Mouse (Mus musculus) monocyte, adult 2 months (primary cell): ENCODE data around the gene Lyrm1.

Experiments
- DNase-seq, 2 experiments: peaks; one replicate each; pipeline ENCODE4 v3.0.0; 2022; ENCODE audit warnings: low spot score in 2 of 2, low read depth in 1 of 2

Gene Lyrm1

DNA sequence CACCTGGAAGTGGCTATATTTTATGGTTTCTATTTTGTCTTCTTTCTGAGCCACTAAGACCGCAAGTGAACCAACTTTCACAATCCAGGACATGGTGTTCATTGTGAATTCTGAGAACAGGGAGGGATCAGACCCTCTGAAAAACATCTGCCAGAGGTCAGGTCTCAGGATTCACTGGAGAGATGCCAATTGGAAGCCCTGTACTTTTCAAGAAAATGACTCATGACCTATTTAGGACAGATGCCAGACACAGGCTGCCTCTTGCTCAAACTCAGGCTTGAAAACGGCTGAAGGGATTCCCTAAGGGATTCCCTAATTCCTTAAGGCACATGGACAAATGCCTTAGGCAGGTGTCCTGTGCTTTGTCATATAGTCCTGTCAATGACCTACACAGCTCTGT lies 65.4 kb downstream of the Lyrm1 start:
- no peak for DNase-seq

DNA sequence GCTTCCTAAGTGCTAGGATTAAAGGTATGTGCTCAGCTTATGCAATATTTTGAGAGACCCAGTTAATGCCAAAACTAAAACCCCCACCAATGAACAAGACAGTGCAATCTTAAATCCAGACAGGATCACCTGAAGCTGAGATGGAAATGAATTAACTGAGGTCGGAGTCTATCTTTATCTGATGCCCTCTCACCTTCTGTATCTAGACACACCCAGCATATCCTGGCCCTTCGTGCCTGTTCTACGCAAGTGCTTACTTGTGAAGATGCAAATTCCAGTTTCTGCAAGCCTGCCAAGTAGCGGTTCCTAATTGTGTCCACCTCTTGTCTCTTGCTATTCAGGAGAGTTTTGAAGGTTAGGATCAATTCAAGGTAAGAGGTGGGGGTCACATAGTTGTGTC lies 69.5 kb downstream of the Lyrm1 start:
- DNase-seq: no peak

DNA sequence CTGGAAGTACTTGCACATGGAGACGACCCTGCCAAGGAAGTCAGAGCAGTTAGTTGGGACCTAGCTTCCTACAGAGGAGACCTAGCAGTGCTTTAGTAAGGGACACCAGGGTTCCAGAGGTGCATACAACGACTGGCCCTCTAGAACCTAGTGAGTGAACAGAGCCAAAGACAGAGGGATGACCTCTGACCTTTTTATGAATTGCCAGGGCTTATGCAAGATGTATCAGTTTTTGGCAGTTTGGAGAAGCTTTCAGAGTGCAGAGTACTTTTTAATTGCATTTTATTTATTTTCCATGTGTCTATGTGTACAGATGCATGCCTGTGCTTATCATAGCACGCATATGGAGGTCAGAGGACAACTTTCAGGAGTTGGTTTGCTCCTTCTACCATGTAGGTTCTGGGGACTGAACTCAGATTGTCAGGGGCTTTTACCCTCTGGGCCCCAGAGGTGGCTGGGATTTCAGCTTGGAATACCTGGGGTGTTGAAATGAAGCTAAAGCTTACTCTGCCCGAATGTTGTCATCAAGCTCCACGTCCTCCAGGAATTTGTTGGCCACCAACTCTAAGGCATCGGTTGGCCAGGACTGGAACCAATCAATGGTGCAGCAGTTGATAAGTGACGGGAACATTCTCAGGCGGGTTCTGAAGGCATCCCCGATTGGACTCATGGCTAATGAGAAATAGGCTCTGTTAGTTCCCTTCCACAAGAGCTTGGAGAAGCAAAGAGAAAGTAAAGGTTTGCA lies 70.2 kb downstream of the Lyrm1 start:
- no peak for DNase-seq

DNA sequence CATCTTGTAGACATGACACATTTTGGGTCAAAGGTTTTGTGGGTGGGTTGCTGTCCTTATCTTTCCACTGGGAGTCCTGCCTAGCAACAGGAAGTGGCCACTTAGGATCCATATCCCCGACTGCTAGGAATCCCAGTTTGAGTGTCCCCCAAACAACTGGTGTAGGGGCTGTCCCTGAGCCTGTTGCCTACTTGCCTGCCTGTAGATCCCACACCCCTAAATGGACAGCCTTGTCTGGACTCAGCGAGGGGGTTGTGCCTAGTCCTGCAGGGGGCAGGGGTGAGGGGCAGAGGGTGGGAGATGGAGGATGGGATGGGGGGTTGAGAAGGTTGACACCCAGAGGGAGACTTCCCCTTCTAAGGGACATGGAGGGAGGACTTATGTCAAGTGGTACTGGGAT lies 73.7 kb downstream of the Lyrm1 start:
- DNase-seq: no peak

DNA sequence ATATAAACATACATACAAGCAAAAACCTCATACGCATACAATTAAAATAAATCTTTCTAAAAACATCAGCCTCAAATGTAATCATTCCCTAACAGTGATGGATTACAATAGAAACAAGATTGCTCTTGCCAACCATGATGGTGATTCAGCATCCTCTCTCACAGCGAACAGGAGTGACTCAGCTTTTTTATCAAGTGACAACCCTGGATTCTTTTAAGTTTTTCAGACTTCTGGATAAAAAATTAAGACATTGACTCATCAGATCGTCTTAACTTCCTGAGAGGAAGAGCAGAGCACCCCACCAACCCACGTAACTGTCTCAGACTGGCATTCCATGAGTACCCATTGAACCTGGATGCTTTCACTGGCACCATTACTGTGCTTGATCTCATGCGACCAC lies 78.6 kb downstream of the Lyrm1 start:
- no peak for DNase-seq

DNA sequence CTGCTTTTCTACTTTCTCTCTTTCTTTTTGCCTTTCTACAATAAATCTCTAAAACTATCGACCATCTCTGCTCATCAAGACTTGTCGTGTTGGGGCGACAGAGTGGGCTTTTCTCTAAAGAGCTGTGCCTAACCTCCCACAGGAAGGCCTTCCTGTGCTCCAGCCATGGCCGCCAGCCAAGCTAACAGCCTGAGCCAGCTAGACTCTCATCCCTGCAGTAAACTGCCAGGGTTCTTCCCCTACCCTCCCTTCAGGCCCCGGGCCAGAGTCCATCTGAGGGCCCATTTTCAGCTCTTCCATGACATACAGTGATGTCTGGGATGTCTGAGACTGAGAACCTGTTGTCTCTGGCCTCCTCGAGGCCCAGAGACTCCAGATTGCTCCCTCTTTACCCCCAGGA lies 80.6 kb downstream of the Lyrm1 start:
- no peak for DNase-seq

DNA sequence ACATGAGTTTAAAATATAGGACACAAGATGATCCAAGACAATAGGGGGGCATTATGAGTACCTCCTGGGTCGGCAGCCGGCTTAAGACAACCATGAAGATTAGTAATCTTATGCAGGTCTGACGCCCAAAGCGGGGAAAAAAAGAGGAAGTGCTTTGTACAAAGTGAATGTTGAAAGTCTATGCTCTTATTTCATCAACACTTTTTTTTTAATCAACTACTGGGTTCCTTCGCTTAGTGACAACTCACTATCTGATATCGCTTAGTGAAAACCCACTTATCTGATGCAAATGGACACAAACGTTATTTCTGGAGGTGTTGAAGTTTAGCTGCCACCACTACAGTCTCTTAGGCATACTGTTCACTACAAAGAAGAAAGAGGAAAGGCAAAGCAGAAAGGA lies 81.9 kb downstream of the Lyrm1 start:
- no peak for DNase-seq

DNA sequence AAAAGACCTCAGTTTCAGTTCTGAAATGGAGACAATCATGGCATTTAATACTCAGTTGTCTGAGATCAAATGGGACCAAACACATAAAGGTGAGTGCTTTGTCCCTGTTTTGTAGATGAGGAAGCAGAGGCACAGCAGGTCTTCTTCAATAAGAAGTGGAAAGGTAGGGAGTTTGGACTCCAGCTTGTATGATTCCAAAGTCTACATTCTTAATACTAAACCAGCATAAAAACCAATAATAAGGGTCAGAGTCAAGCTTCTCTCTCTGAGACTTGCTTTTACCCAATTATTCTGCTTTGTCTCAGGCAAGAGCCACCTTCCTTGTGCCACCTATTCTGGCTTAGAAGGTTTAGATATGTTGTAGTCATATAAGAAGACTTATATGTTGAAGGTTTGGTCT lies 82.9 kb downstream of the Lyrm1 start:
- no peak for DNase-seq

DNA sequence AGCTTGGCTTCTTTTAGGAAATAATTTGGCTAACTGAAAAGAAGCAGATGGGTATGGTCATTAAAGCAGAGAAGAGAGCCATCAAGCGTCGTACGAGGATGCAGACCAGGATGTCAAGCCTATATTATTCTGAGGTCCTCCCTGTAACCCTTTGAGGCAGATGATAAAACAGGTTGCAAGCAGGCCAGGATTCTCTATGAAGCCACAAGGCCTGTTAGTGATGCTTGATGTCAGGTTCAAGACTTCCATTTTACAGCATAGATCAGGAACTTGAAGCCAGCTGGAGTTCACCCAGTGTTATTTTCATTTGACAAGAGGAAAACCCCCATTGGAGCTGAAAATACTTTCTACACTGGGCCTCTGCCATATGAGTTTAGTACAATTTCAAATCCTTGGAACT lies 84.5 kb downstream of the Lyrm1 start:
- DNase-seq: no peak

DNA sequence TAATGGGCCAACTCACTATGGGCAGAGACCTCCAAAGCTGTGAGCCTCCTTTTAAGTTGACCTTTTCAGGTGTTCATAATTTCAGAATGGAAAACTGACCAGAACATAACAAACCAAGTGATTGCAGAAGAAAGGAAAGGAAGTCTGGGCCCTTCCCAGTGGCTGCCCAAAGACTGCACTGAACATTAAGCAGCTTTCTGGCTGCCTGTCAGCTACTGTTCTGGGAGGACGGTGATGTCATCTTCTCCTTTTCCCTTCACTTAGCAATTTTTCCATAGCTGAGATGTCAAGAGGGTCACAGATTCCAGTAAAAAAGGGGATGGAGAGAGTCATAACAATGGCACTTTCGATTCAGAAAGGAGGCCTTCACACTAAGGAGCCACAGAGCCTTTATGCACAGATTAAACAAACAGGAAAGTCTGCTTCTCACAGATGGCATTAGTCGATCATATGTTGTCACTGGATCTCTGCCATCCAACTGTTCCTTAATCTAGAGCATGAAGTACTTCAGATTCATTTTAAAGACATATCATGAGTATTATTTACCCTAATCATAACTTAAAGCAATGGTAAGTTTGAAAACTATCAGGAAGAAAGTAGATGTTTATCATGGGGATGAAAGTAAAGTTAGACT lies 89.7 kb downstream of the Lyrm1 start:
- DNase-seq: no peak

DNA sequence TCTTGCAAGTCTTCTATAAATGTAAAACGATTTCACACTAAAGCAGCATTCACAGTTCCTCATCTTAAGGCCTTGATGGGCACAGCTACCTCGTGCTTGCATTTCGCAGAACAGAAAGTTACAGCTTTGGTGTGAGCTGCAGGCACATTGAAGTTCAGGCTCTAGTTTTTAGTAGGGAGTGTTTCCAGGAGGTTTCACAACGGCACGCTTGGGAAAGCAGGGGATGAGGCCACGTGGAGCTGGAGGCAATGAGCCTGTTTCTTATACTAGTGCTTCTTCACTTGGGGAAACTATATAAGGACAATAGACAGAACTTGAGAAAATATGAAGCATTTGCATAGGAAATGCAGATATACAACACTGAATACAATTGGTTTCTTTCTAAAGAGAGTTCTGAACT lies 101.4 kb downstream of the Lyrm1 start:
- DNase-seq: no peak
